Mouse (Mus musculus): ENCODE measurements around the gene Patl1. TPM values are rescaled to one million over a fixed set of nuclear protein-coding genes. Genes with fewer than 3 reads are reported as not detected.
"Not testable (repeated sequence)": the region's sequence is repeated elsewhere in the genome, so short reads cannot be mapped to it uniquely, and the experiment has no call there.

The Patl1 gene
- polyA plus RNA-seq, 1 experiment from 2014 or later, result 22.2 TPM

DNA sequence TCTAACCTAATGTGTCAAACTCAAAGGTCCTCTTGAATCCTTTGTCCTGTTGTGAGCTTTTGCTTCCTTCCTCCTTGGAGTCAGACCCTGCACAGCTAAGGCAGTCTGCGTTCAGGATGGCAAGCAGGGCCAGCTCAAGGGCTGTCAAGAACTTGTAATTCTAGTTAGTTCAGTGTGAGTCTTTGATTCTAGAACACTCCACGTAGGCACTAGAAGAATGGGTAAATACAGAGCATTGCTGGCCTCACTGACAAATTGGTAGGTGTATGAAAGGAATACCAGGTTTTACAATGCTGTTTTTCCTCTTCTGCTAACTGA, 62.0 kb downstream of the Patl1 start:
- Histone ChIP-seq H3K27me3 (ENCODE audit: insufficient read depth, poor library complexity, severe bottlenecking) (no peaks in the 10 kb centered on the region), H3K9me3 (no peaks in the 10 kb centered on the region), H3K36me3 (peaks cover 91% of the 10 kb centered on the region), H3K4me3 (no peak overlapping the region), H3K27ac (no peak overlapping the region), H3K4me1 (replicated peaks) (no peaks in the 10 kb centered on the region)
- no peak for DNase-seq (ENCODE audit: low spot score)
- WGBS, result 96% methylated on average over 2 of the region's 2 CpGs

DNA sequence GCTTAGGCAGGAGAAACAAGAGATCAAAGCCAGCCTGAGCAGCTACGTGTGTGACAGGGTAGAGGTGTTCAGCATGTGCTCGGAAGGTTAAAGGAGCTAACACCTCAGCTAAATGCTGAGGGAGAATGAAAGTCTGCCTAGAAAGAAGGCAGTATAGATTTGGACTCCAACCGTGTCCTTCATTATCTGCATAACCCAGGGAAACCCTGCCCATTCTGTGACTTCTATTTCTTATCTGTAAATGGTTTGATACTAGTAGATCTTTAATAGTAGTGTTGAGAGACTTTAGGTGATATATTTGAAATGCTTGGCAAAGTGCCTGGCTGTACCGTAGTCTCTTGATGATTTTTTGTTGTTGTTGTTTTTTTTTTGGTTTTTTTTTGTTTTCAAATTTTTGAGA, 63.5 kb downstream of the Patl1 start:
- 90% methylated on average over 4 of the region's 4 CpGs for WGBS
- H3K27ac ChIP-seq, result no peak overlapping the region
- no peak for DNase-seq (ENCODE audit: low spot score)
- H3K4me1 ChIP-seq (replicated peaks), result no peaks in the 10 kb centered on the region
- H3K36me3 ChIP-seq, result peaks cover 99% of the 10 kb centered on the region
- no peaks in the 10 kb centered on the region for H3K27me3 ChIP-seq (ENCODE audit: insufficient read depth, poor library complexity, severe bottlenecking)
- H3K9me3 ChIP-seq, result no peaks in the 10 kb centered on the region
- H3K4me3 ChIP-seq, result no peak overlapping the region

DNA sequence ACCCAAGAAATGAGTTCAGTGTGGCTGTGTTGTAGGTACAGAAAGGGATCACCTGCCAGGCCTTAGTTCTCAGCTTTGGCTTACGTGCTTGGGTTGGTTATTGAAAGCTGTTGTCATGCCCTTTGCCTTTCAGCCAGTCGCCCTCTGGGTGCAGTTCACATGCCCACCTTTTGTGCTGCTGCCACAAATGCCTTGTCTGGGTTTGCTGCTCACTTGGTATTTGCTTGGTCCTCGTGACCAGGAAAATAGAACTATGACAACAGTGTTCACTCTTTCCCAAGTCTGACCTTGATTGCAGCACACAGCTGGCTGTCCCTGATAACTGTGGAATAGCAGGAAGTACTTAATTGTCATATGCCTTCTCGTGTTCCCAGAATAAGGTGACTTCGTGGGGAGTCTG, 65.2 kb downstream of the Patl1 start:
- WGBS, result 87% methylated on average over 5 of the region's 5 CpGs
- no peak for DNase-seq (ENCODE audit: low spot score)
- Histone ChIP-seq H3K27me3 (ENCODE audit: insufficient read depth, poor library complexity, severe bottlenecking) (no peaks in the 10 kb centered on the region), H3K36me3 (peaks cover 99% of the 10 kb centered on the region), H3K9me3 (no peaks in the 10 kb centered on the region), H3K27ac (no peak overlapping the region), H3K4me3 (no peak overlapping the region), H3K4me1 (replicated peaks) (no peaks in the 10 kb centered on the region)

DNA sequence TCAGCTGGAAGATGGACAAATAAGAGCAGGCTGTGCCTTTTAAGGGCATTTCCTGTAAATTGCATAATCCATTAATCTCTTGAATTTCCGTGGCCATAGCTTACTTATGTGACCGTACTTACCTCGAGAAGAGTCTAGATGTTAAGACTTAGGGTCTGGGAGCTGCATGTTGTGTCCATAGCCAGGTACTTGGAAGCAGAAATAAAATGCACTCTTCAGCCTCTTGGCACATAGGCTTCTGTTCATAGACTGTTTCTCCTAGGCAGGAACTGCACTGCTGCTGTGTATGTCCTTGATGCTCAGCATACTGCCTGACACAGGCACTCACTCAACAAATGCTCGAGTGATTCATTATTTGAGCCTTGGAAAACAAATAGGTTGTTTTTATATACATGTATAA, 68.3 kb downstream of the Patl1 start:
- Histone ChIP-seq H3K4me3 (no peak overlapping the region), H3K27me3 (ENCODE audit: insufficient read depth, poor library complexity, severe bottlenecking) (no peaks in the 10 kb centered on the region), H3K36me3 (peaks cover 96% of the 10 kb centered on the region), H3K4me1 (replicated peaks) (no peaks in the 10 kb centered on the region), H3K9me3 (no peaks in the 10 kb centered on the region), H3K27ac (no peak overlapping the region)
- WGBS, result 91% methylated on average over 4 of the region's 4 CpGs
- no peak for DNase-seq (ENCODE audit: low spot score)

DNA sequence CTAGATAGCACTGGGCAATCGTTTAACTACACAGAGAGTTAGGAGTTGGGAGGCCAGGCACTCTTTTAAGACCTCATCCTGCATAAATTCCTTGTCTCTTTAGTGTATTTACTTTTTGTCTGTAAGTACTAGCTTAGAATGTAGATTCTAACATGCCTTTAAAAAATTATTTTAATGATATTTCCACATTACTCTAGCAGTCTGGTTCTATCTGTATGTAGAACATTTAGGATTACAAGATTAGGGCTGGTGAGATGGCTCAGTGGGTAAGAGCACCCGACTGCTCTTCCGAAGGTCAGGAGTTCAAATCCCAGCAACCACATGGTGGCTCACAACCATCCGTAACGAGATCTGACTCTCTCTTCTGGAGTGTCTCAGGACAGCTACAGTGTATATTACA, 72.4 kb downstream of the Patl1 start:
- H3K27ac ChIP-seq; H3K27me3 ChIP-seq (ENCODE audit: insufficient read depth, poor library complexity, severe bottlenecking); DNase-seq (ENCODE audit: low spot score); H3K4me3 ChIP-seq; H3K4me1 ChIP-seq (replicated peaks); H3K9me3 ChIP-seq: not testable (repeated sequence)
- 87% methylated on average over 5 of the region's 5 CpGs for WGBS
- H3K36me3 ChIP-seq, result peaks cover 97% of the 10 kb centered on the region

DNA sequence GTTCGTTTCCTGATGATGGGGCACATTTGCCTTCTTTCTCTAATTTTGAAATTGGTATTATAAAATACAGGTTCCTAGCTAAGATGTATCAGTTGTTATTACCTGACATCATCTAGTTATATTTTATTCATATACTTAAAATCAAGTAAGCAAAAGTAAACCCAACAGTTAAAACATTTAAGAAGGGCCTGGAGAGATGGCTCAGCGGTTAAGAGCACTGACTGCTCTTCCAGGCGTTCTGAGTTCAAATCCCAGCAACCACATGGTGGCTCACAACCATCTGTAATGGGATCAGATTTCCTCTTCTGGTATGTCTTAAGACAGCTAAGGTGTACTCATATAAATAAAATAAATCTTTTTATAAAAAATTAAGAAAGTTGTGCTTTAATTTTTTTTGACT, 75.6 kb downstream of the Patl1 start:
- Histone ChIP-seq H3K4me3 (no peak overlapping the region), H3K27ac (no peak overlapping the region), H3K4me1 (replicated peaks) (no peaks in the 10 kb centered on the region), H3K9me3 (no peaks in the 10 kb centered on the region), H3K36me3 (peaks cover 96% of the 10 kb centered on the region), H3K27me3 (ENCODE audit: insufficient read depth, poor library complexity, severe bottlenecking) (no peaks in the 10 kb centered on the region)
- DNase-seq (ENCODE audit: low spot score), result no peak
- 94% methylated on average over 3 of the region's 3 CpGs for WGBS

DNA sequence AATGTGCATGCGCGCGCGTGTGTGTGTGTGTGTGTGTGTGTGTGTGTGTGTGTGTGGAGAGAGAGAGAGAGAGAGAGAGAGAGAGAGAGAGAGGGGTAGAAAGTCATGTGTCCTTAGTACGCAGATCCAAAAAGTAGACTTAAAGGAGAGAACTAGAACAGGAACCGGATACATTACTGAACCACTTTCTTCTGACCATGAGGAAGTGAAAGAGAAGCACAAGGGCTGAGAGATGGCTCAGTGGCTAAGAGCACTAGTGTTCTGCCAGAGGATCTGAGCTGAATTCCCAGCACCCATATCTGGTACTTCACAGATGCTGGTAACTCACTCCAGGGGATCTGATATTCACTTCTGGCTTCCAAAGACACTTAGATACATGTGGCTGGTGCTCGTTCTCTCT, 77.1 kb downstream of the Patl1 start:
- Histone ChIP-seq H3K27me3 (ENCODE audit: insufficient read depth, poor library complexity, severe bottlenecking) (no peaks in the 10 kb centered on the region), H3K36me3 (peaks cover 95% of the 10 kb centered on the region), H3K9me3 (no peaks in the 10 kb centered on the region), H3K4me3 (no peak overlapping the region), H3K27ac (no peak overlapping the region), H3K4me1 (replicated peaks) (no peaks in the 10 kb centered on the region)
- no peak for DNase-seq (ENCODE audit: low spot score)
- 93% methylated on average over 7 of the region's 7 CpGs for WGBS

DNA sequence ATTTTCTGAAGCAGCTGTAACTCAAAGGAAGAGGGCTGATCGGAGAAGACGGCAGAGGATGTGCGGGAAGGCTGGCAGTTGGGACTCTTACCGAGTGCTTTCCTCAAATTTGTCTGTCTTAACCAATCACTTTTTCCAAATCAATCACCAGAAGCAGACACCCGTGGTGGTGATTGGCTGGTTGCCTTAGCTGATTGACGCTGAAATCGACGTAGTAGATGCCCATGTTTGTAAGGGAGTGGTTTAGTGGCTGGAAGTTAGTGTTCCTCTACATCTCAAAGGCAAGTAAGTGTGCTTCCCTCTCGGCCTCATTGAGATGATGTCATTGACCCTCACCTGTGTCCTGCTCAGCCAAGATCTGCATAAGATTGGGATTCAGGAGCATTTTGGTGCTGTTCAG, 79.8 kb downstream of the Patl1 start:
- Histone ChIP-seq H3K9me3 (no peaks in the 10 kb centered on the region), H3K36me3 (peaks cover 85% of the 10 kb centered on the region), H3K4me3 (no peak overlapping the region), H3K27me3 (ENCODE audit: insufficient read depth, poor library complexity, severe bottlenecking) (no peaks in the 10 kb centered on the region), H3K4me1 (replicated peaks) (no peaks in the 10 kb centered on the region), H3K27ac (no peak overlapping the region)
- no peak for DNase-seq (ENCODE audit: low spot score)
- 96% methylated on average over 9 of the region's 9 CpGs for WGBS

DNA sequence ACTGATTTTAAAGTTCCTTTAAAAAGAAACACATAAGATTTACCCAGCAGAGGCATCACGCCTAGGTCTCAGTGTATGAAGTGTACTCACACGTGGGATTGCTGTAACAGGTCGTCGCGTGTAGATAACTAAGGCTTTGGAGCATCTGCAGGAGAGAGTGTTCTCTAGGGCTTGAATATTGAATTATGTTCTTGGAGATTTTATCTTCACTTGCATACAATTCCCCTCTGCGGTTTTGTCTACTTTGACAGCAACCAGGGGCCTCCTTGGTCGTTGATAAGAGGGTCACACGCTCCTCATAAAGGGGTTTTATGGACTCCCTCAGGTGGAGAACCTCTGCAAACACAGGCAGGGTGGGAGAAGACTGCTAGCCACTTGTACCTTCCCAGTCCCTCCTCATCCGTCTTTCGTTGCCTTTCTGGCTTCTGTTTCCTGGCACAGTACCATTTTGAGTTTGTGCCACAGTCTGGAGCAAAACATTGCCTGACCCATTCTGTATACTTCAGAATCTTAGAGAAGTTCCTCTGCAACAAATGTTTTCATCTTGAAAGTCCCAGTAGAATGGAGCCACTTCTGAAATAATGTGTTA, 80.3 kb downstream of the Patl1 start:
- Histone ChIP-seq H3K27ac (no peak overlapping the region), H3K9me3 (no peaks in the 10 kb centered on the region), H3K4me3 (no peak overlapping the region), H3K36me3 (peaks cover 80% of the 10 kb centered on the region), H3K4me1 (replicated peaks) (no peaks in the 10 kb centered on the region), H3K27me3 (ENCODE audit: insufficient read depth, poor library complexity, severe bottlenecking) (no peaks in the 10 kb centered on the region)
- no peak for DNase-seq (ENCODE audit: low spot score)
- WGBS, result 93% methylated on average over 10 of the region's 10 CpGs

Other genes starting within 250 kb of the Patl1 start
- not detected in 2 replicates for gene Oosp1, start 221.2 kb upstream of the Patl1 start, polyA plus RNA-seq (2016; fragmentation: Nextera tagmentation; extraction: Ambion mirVana)
- not detected in 2 replicates for gene Oosp3, start 215.3 kb upstream of the Patl1 start, polyA plus RNA-seq (2016; fragmentation: Nextera tagmentation; extraction: Ambion mirVana)
- gene Gif, start 164.8 kb upstream of the Patl1 start, polyA plus RNA-seq (2016; fragmentation: Nextera tagmentation; extraction: Ambion mirVana), result not detected in 2 replicates
- gene Mrpl16, start 142.0 kb upstream of the Patl1 start, polyA plus RNA-seq (2016; fragmentation: Nextera tagmentation; extraction: Ambion mirVana), result 49.1 and 55.1 TPM in 2 replicates
- 5.8 and 8.7 TPM in 2 replicates for gene Stx3, start 93.0 kb upstream of the Patl1 start, polyA plus RNA-seq (2016; fragmentation: Nextera tagmentation; extraction: Ambion mirVana)
- not detected in 2 replicates for gene Olfr1417, start 73.2 kb upstream of the Patl1 start, polyA plus RNA-seq (2016; fragmentation: Nextera tagmentation; extraction: Ambion mirVana)
- not detected in 2 replicates for gene Olfr1418, start 51.3 kb upstream of the Patl1 start, polyA plus RNA-seq (2016; fragmentation: Nextera tagmentation; extraction: Ambion mirVana)
- gene Olfr1419, start 37.3 kb upstream of the Patl1 start, polyA plus RNA-seq (2016; fragmentation: Nextera tagmentation; extraction: Ambion mirVana), result not detected in 2 replicates
- gene Olfr1420, start 25.8 kb upstream of the Patl1 start, polyA plus RNA-seq (2016; fragmentation: Nextera tagmentation; extraction: Ambion mirVana), result 0.07 TPM in 1 of 2 replicates, not detected in the other
- gene Osbp, start 53.5 kb downstream of the Patl1 start, polyA plus RNA-seq (2016; fragmentation: Nextera tagmentation; extraction: Ambion mirVana), result 2.9 and 3.1 TPM in 2 replicates
- 0.03 and 0.04 TPM in 2 replicates for gene Olfr1423, start 128.9 kb downstream of the Patl1 start, polyA plus RNA-seq (2016; fragmentation: Nextera tagmentation; extraction: Ambion mirVana)
- gene Olfr1424, start 150.3 kb downstream of the Patl1 start, polyA plus RNA-seq (2016; fragmentation: Nextera tagmentation; extraction: Ambion mirVana), result not detected in 2 replicates
- not detected in 2 replicates for gene Olfr1425, start 165.3 kb downstream of the Patl1 start, polyA plus RNA-seq (2016; fragmentation: Nextera tagmentation; extraction: Ambion mirVana)
- gene Olfr1426, start 179.6 kb downstream of the Patl1 start, polyA plus RNA-seq (2016; fragmentation: Nextera tagmentation; extraction: Ambion mirVana), result not detected in 2 replicates
- gene Olfr1427, start 190.9 kb downstream of the Patl1 start, polyA plus RNA-seq (2016; fragmentation: Nextera tagmentation; extraction: Ambion mirVana), result not detected in 2 replicates
- gene Olfr1428, start 203.5 kb downstream of the Patl1 start, polyA plus RNA-seq (2016; fragmentation: Nextera tagmentation; extraction: Ambion mirVana), result not detected in 2 replicates
- gene Olfr76, start 210.8 kb downstream of the Patl1 start, polyA plus RNA-seq (2016; fragmentation: Nextera tagmentation; extraction: Ambion mirVana), result not detected in 2 replicates

Data from hindbrain, embryonic 10.5 days (tissue).